Mouse (Mus musculus): ENCODE measurements at regions not wholly inside any gene's neighbourhood (a gene's known extent, or its start where the extent isn't known, plus 50 kb on each side); places are given as distances from the start of the nearest gene placed in this dataset.

DNA sequence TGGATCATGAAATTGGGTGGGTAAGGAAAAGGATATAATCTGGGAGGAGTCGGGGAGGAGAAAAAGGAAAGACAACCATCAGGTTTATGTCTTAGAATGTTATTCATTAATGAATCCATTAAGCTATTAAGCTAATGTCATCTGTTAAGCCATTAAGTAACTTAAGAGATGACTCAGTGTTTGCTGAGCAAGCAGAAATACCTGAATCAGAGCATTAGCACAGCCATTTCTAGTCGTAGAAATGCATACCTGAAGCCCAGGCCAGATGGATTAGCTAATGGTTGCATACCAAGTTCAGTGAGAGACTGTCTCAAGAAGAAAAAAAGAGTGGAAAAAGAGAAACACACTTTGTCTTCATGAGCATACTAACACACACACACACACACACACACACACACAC lies 244.0 kb upstream of the P2ry1 start:
- no peaks in the 10 kb centered on the region for H3K36me3 ChIP-seq (ENCODE audit: control insufficient read depth, insufficient read depth, low read length)
- WGBS: 85% methylated on average over 2 of the region's 2 CpGs

DNA sequence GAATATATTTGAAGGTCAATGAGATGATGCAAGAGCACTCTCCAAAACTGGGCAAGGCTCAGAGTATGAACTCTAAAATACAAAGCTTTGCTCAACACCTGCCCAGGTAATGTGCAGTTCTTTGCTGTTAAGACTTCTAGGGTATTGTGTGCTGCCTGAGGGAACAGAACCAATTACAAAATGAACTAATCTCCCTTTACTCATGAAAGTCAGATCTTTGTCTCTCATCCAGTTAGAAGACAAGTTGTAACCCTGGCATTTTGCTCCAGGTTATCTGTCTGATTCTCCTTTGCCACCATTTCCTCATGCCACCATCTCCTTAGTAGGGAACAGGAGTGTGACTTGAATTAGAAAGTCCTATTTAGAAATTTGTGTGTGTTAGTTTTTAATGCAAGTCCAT lies 243.5 kb upstream of the P2ry1 start:
- H3K27ac ChIP-seq (ENCODE audit: low read depth, low read length): no peak overlapping the region
- H3K27me3 ChIP-seq (ENCODE audit: control insufficient read depth, insufficient read depth, low read length): no peaks in the 10 kb centered on the region
- ATAC-seq (ENCODE audit: low FRiP score) (no peak), DNase-seq (ENCODE audit: low spot score, missing footprints) (no peak)
- H3K4me2 ChIP-seq: no peak overlapping the region
- H3K4me3 ChIP-seq (ENCODE audit: low read depth, low read length): no peak overlapping the region
- H3K36me3 ChIP-seq (ENCODE audit: control insufficient read depth, insufficient read depth, low read length): no peaks in the 10 kb centered on the region
- no peaks in the 10 kb centered on the region for H3K4me1 ChIP-seq (ENCODE audit: control insufficient read depth, insufficient read depth, low read length)
- no peak overlapping the region for H3K9ac ChIP-seq (ENCODE audit: low read length)
- no peaks in the 10 kb centered on the region for H3K9me3 ChIP-seq (ENCODE audit: control insufficient read depth, low read length)

More for the DNA sequence above, 244.0 kb upstream of the P2ry1 start:
- ATAC-seq (ENCODE audit: low FRiP score) (no peak), DNase-seq (ENCODE audit: low spot score, missing footprints) (no peak)
- Histone ChIP-seq H3K4me2 (no peak overlapping the region), H3K27ac (ENCODE audit: low read depth, low read length) (no peak overlapping the region), H3K4me3 (ENCODE audit: low read depth, low read length) (no peak overlapping the region), H3K9ac (ENCODE audit: low read length) (no peak overlapping the region), H3K27me3 (ENCODE audit: control insufficient read depth, insufficient read depth, low read length) (no peaks in the 10 kb centered on the region), H3K9me3 (ENCODE audit: control insufficient read depth, low read length) (no peaks in the 10 kb centered on the region), H3K4me1 (ENCODE audit: control insufficient read depth, insufficient read depth, low read length) (no peaks in the 10 kb centered on the region)

GRCm38 (mm10) chr3:60762874-60763273 lies 239.7 kb upstream of the P2ry1 start:
- Histone ChIP-seq H3K9ac (ENCODE audit: low read length) (no peak overlapping the region), H3K27me3 (ENCODE audit: control insufficient read depth, insufficient read depth, low read length) (no peaks in the 10 kb centered on the region), H3K27ac (ENCODE audit: low read depth, low read length) (no peak overlapping the region), H3K9me3 (ENCODE audit: control insufficient read depth, low read length) (no peaks in the 10 kb centered on the region), H3K36me3 (ENCODE audit: control insufficient read depth, insufficient read depth, low read length) (no peaks in the 10 kb centered on the region), H3K4me3 (ENCODE audit: low read depth, low read length) (no peak overlapping the region), H3K4me2 (no peak overlapping the region), H3K4me1 (ENCODE audit: control insufficient read depth, insufficient read depth, low read length) (no peaks in the 10 kb centered on the region)
- no peak for DNase-seq (ENCODE audit: low spot score, missing footprints)
- no peak for ATAC-seq (ENCODE audit: low FRiP score)
- 69% methylated on average over 4 of the region's 4 CpGs for WGBS

DNA sequence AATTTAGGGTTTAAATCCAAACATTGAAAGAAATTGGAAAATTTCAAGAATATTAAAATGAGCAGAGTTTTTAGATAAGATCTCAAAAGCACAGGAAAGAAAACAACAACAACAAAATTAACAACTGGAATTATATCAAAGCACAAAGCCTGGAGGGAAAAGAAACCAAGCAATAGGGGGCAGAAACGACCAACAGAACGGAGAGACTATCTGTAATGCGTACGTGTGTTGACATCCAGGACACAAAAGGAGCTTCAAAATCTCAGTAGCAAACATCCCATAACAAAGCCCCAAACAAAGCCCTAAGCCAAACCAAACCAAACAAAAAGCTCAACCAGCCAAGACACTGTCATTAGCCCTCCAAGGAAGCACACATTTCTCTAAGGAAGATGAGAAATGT lies 237.5 kb upstream of the P2ry1 start:
- 48% methylated on average over 4 of the region's 4 CpGs for WGBS
- DNase-seq (ENCODE audit: low spot score, missing footprints): no peak

GRCm38 (mm10) chr3:60768996-60769395 lies 233.6 kb upstream of the P2ry1 start:
- H3K9ac ChIP-seq (ENCODE audit: low read length): no peak overlapping the region
- DNase-seq (ENCODE audit: low spot score, missing footprints) (no peak), ATAC-seq (ENCODE audit: low FRiP score) (no peak)
- H3K27ac ChIP-seq (ENCODE audit: low read depth, low read length): no peak overlapping the region
- no peak overlapping the region for H3K4me2 ChIP-seq
- H3K4me1 ChIP-seq (ENCODE audit: control insufficient read depth, insufficient read depth, low read length): no peaks in the 10 kb centered on the region
- H3K4me3 ChIP-seq (ENCODE audit: low read depth, low read length): no peak overlapping the region
- no peaks in the 10 kb centered on the region for H3K9me3 ChIP-seq (ENCODE audit: control insufficient read depth, low read length)
- H3K36me3 ChIP-seq (ENCODE audit: control insufficient read depth, insufficient read depth, low read length): no peaks in the 10 kb centered on the region
- H3K27me3 ChIP-seq (ENCODE audit: control insufficient read depth, insufficient read depth, low read length): no peaks in the 10 kb centered on the region

More for the DNA sequence above, 237.5 kb upstream of the P2ry1 start:
- Histone ChIP-seq H3K36me3 (ENCODE audit: control insufficient read depth, insufficient read depth, low read length) (no peaks in the 10 kb centered on the region), H3K4me1 (ENCODE audit: control insufficient read depth, insufficient read depth, low read length) (no peaks in the 10 kb centered on the region), H3K4me3 (ENCODE audit: low read depth, low read length) (no peak overlapping the region), H3K27me3 (ENCODE audit: control insufficient read depth, insufficient read depth, low read length) (no peaks in the 10 kb centered on the region), H3K4me2 (no peak overlapping the region), H3K27ac (ENCODE audit: low read depth, low read length) (no peak overlapping the region), H3K9me3 (ENCODE audit: control insufficient read depth, low read length) (no peaks in the 10 kb centered on the region), H3K9ac (ENCODE audit: low read length) (no peak overlapping the region)
- no peak for ATAC-seq (ENCODE audit: low FRiP score)

DNA sequence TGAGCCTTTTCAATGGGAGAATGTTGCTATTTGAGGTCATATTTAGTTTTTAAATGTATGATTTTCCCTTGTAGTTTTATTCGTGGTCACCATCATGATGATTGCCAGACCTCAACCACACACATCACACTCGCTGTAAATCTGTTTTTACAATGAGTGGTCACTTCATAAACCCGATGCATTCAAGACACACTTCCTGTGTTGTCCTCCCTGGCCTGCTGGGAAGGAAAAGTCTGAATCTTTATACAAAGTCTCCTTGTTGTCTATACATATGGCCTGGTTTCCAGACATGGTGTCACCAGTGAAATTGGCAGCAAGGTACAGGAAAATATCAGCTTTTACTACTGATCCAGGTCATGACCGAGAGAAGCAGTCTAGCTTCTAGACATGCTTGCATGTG lies 230.7 kb upstream of the P2ry1 start:
- Histone ChIP-seq H3K36me3 (ENCODE audit: control insufficient read depth, insufficient read depth, low read length) (no peaks in the 10 kb centered on the region), H3K9ac (ENCODE audit: low read length) (no peak overlapping the region), H3K4me1 (ENCODE audit: control insufficient read depth, insufficient read depth, low read length) (no peaks in the 10 kb centered on the region), H3K4me3 (ENCODE audit: low read depth, low read length) (no peak overlapping the region), H3K27me3 (ENCODE audit: control insufficient read depth, insufficient read depth, low read length) (no peaks in the 10 kb centered on the region), H3K9me3 (ENCODE audit: control insufficient read depth, low read length) (no peaks in the 10 kb centered on the region), H3K27ac (ENCODE audit: low read depth, low read length) (no peak overlapping the region), H3K4me2 (no peak overlapping the region)
- no peak for DNase-seq (ENCODE audit: low spot score, missing footprints)
- ATAC-seq (ENCODE audit: low FRiP score): no peak
- 87% methylated on average over 4 of the region's 4 CpGs for WGBS

GRCm38 (mm10) chr3:60773383-60773782 lies 229.2 kb upstream of the P2ry1 start:
- Histone ChIP-seq H3K9ac (ENCODE audit: low read length) (no peak overlapping the region), H3K27ac (ENCODE audit: low read depth, low read length) (no peak overlapping the region), H3K27me3 (ENCODE audit: control insufficient read depth, insufficient read depth, low read length) (no peaks in the 10 kb centered on the region), H3K4me2 (no peak overlapping the region), H3K4me1 (ENCODE audit: control insufficient read depth, insufficient read depth, low read length) (no peaks in the 10 kb centered on the region), H3K36me3 (ENCODE audit: control insufficient read depth, insufficient read depth, low read length) (no peaks in the 10 kb centered on the region), H3K4me3 (ENCODE audit: low read depth, low read length) (no peak overlapping the region), H3K9me3 (ENCODE audit: control insufficient read depth, low read length) (no peaks in the 10 kb centered on the region)
- DNase-seq (ENCODE audit: low spot score, missing footprints): no peak
- 82% methylated on average over 3 of the region's 3 CpGs for WGBS
- no peak for ATAC-seq (ENCODE audit: low FRiP score)

DNA sequence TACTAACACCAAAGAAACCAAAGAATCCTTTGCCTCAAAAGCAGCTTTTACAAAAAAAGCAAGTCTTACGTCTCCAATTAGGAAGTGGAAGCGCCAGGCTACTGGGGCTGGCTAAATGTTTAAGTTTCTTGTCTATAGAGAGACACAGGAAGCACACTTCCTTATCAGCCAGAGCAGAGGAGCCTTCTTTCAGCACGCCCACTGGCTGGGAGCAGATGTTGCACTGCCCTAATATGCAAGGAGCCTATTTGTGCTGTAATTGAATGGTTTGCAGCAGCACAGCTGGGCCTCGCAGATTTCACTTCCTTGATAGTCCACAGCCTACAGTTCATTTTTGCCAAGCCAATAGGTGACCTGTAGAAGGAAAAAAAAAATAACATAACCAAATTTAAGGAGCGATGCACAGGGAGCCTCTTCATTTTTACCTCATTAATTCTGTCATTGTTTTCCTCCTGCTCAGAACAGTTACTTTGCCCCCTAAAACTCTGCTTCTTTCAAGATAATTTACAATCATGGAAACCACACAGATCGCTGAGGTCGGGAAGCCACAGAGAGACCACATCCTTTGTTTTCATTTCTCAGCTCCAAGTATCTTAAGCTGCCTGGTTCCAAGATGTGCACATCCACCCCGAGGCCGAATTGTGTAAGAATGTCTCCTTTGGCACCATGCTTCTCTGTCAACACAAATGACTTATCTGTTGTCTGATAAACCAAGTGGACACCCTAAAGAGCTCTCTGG lies 217.3 kb upstream of the P2ry1 start:
- no peak for DNase-seq (ENCODE audit: low spot score, missing footprints)
- Histone ChIP-seq H3K36me3 (ENCODE audit: control insufficient read depth, insufficient read depth, low read length) (no peaks in the 10 kb centered on the region), H3K4me2 (no peak overlapping the region), H3K4me3 (ENCODE audit: low read depth, low read length) (no peak overlapping the region), H3K9ac (ENCODE audit: low read length) (no peak overlapping the region), H3K27ac (ENCODE audit: low read depth, low read length) (no peak overlapping the region; the same call in 1 of the 2 replicates), H3K27me3 (ENCODE audit: control insufficient read depth, insufficient read depth, low read length) (no peaks in the 10 kb centered on the region), H3K4me1 (ENCODE audit: control insufficient read depth, insufficient read depth, low read length) (no peaks in the 10 kb centered on the region), H3K9me3 (ENCODE audit: control insufficient read depth, low read length) (no peaks in the 10 kb centered on the region)
- 69% methylated on average over 9 of the region's 9 CpGs for WGBS
- peak; percentile 75; the same call in 1 of the 2 replicates for ATAC-seq (ENCODE audit: low FRiP score)

- Histone ChIP-seq H3K9me3 (ENCODE audit: control insufficient read depth, low read length) (no peaks in the 10 kb centered on the region), H3K4me1 (ENCODE audit: control insufficient read depth, insufficient read depth, low read length) (no peaks in the 10 kb centered on the region), H3K9ac (ENCODE audit: low read length) (no peak overlapping the region), H3K27me3 (ENCODE audit: control insufficient read depth, insufficient read depth, low read length) (no peaks in the 10 kb centered on the region), H3K27ac (ENCODE audit: low read depth, low read length) (no peak overlapping the region), H3K4me3 (ENCODE audit: low read depth, low read length) (no peak overlapping the region), H3K36me3 (ENCODE audit: control insufficient read depth, insufficient read depth, low read length) (no peaks in the 10 kb centered on the region), H3K4me2 (no peak overlapping the region)
- ATAC-seq (ENCODE audit: low FRiP score): no peak
- 82% methylated on average over 8 of the region's 8 CpGs for WGBS
- no peak for DNase-seq (ENCODE audit: low spot score, missing footprints)
Measured at GRCm38 (mm10) chr3:60787989-60788388, 214.6 kb upstream of the P2ry1 start.

All from midbrain, embryonic 11.5 days (tissue).